Mouse (Mus musculus) layer of hippocampus, adult 18-20 months (tissue): ENCODE measurements around the gene Prps1l1. TPM values are rescaled to one million over a fixed set of nuclear protein-coding genes. Genes with fewer than 3 reads are reported as not detected.

ENCODE experiments used
- DNase-seq, 2 experiments: peaks; one replicate each; pipeline ENCODE4 v3.0.0; 2022; ENCODE audit warnings: low spot score in 2 of 2
- total RNA-seq, 2 experiments: library from RNA; stranded (reverse); gene quantifications; 2 replicates each; pipeline ENCODE4 v1.2.3; 2021

The Prps1l1 gene
- total RNA-seq, 2 experiments from 2014 or later: not detected

DNA sequence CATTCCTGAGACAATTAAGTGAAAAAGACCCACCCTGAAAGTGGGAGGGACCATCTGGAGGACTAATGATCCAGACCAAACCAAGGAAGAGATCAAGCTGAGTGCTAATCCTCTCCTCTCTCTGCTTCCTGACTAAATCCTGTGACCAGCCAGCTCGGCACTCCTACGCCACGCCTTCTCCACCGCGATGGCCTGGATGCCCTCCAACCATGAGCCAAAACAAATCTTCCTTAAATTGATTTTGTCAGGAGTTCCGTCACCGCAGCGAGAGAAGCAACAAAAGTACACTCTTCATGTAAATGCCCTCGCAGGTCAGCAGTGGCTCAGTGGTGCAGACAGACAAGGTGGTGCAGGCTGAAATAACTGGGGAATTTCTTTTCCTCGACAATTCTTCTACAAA lies 37.5 kb downstream of the Prps1l1 start:
- DNase-seq: no peak

DNA sequence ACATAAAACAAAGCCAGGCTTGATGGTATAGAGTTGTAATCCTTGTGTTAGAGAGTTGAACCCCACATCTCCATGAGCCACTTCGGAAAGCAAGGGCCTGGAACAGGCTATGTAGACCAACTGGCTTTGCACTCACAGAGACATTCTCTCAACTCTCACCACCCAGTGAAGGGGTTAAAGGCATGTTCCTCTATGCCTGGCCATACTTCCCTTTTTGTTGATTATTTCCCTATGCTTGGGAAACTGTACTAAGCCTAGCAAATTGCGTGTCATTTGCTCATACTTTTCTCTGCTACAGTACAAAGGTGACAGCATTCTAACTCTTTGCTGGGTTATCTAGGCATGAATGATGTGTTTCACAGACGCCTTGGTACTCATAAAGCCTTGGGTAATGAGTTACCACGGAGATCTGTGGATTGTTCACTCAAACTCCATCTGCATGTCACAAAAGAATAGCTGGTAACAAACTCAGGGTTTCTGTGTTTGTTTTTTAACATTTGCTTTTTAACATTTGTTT lies 41.4 kb downstream of the Prps1l1 start:
- no peak for DNase-seq

DNA sequence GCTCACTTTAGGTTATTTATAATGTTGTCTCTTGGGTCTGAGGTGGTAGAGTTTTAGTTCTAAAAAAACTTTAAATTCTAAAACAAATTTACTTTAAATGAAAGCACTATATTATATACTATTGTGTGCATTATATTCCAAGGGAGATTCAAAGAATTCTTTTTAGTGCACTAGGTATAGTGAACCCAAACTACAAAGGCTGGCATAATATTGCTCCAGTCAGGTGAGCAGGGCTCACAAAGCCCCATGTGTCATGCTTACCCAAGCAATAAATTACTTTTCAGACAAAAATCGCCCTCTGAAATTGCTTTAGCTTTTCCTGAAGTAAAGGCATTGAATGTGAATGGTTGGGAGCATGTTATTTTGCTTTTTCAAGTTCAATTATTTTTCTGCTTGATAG lies 43.0 kb downstream of the Prps1l1 start:
- no peak for DNase-seq

Other genes starting within 250 kb of the Prps1l1 start
- gene Hdac9, start 67.7 kb upstream of the Prps1l1 start, total RNA-seq: 10 to 100 TPM; 39.4 to 40.6 TPM
- 10 to 100 TPM; 63.5 to 65.4 TPM for gene Snx13, start 62.4 kb downstream of the Prps1l1 start, total RNA-seq